Mouse (Mus musculus): ENCODE measurements around the gene Arl16. TPM values are rescaled to one million over a fixed set of nuclear protein-coding genes. Genes with fewer than 3 reads are reported as not detected.

Gene Arl16
- total and polyA plus RNA-seq, 3 experiments, result 20.0 to 20.8 TPM; not detected in 1

DNA sequence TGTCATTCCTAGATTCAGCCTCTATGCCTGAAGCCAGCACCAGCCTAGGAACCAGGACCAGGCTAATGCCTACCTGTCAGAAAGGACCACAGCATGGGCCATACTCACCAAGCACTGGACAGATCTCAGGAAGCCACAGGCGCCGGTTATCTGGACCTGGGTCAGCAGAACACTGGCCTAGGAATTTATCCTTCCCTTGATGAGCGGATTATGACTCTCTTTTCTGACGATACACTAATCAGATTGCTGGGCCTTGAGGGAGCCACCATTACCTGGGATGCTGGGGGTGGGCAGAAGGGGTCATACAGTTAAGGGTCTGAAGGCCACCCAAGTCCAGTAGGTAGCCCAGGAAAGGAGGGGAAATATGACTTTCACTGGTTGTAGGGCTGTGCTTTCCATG lies 14.1 kb downstream of the Arl16 start, which contains the start of gene Pde6g:
TSS of gene Pde6g (minus strand) at position 195 of the 400 bp plus-strand sequence.
- Histone ChIP-seq H3K4me3 (ENCODE audit: control insufficient read depth in 1 of 2, insufficient read depth in 1 of 2, low read depth in 2 of 2, low read length in 2 of 2) (no peak within 1 kb of the TSS), H3K36me3 (ENCODE audit: control insufficient read depth in 1 of 2, insufficient read depth in 2 of 2, low read length in 2 of 2) (peaks cover 0 to 5% of the 10 kb centered on the region in 2 experiments; a peak in 2 of 4 replicates), H3K79me2 (ENCODE audit: control insufficient read depth, insufficient read depth, low read length, poor library complexity) (peaks cover 13% of the 10 kb centered on the region), H3K9ac (ENCODE audit: control insufficient read depth, low read depth, low read length, poor library complexity, severe bottlenecking) (no peak within 1 kb of the TSS), H3K9me3 (replicated peaks; ENCODE audit: insufficient read depth, low read length) (no peaks in the 10 kb centered on the region), H3K27ac (ENCODE audit: control insufficient read depth, low read depth, low read length) (no peak within 1 kb of the TSS), H3K4me1 (ENCODE audit: control insufficient read depth in 1 of 2, insufficient read depth in 2 of 2, low read length in 2 of 2) (peaks cover 5 to 16% of the 10 kb centered on the region in 2 experiments), H3K27me3 (ENCODE audit: control insufficient read depth in 1 of 2, insufficient read depth in 2 of 2, low read length in 2 of 2) (no peaks in the 10 kb centered on the region)
- TF ChIP-seq ZC3H11A (IDR thresholded peaks at IDR 0.05; ENCODE audit: low read depth, low read length), result no peak
- no peak for TF ChIP-seq CTCF (IDR thresholded peaks at IDR 0.05 in 2 of 3, conservative IDR thresholded peaks at IDR 0.05 in 1 of 3; ENCODE audit: control insufficient read depth in 1 of 3, insufficient read depth in 1 of 3, low read depth in 2 of 3, low read length in 3 of 3, poor library complexity in 1 of 3, severe bottlenecking in 1 of 3)
- no peak for TF ChIP-seq GATA1 (IDR thresholded peaks at IDR 0.05; ENCODE audit: low read depth, low read length)
- TF ChIP-seq ZNF384 (IDR thresholded peaks at IDR 0.05; ENCODE audit: low read depth, low read length), result no peak
- TF ChIP-seq ZKSCAN1 (IDR thresholded peaks at IDR 0.05; ENCODE audit: low read depth, low read length), result no peak
- TF ChIP-seq MAFK (IDR thresholded peaks at IDR 0.05; ENCODE audit: borderline replicate concordance, low read depth, low read length), result no peak
- no peak for TF ChIP-seq MAX (IDR thresholded peaks at IDR 0.05; ENCODE audit: low read length)
- no peak for TF ChIP-seq USF2 (IDR thresholded peaks at IDR 0.05; ENCODE audit: borderline replicate concordance in 1 of 2, insufficient read depth in 1 of 2, low read depth in 1 of 2, low read length in 2 of 2)
- no peak for TF ChIP-seq TBP (IDR thresholded peaks at IDR 0.05; ENCODE audit: low read depth, low read length)
- no peak for TF ChIP-seq MEF2A (IDR thresholded peaks at IDR 0.05; ENCODE audit: extremely low read depth, insufficient replicate concordance, low read depth, low read length, poor library complexity, severe bottlenecking)
- TF ChIP-seq MYC (IDR thresholded peaks at IDR 0.05; ENCODE audit: low read depth, low read length), result no peak
- TF ChIP-seq POLR2A (IDR thresholded peaks at IDR 0.05; ENCODE audit: control insufficient read depth in 1 of 2, insufficient read depth in 1 of 2, low read depth in 1 of 2, low read length in 2 of 2, poor library complexity in 1 of 2), result no peak
- no peak for TF ChIP-seq SIN3A (IDR thresholded peaks at IDR 0.05; ENCODE audit: low read length)
- no peak for TF ChIP-seq E2F4 (IDR thresholded peaks at IDR 0.05; ENCODE audit: borderline replicate concordance, low read depth, low read length)
- TF ChIP-seq SMC3 (IDR thresholded peaks at IDR 0.05; ENCODE audit: low read depth, low read length), result no peak
- no peak for TF ChIP-seq ZMIZ1 (IDR thresholded peaks at IDR 0.05; ENCODE audit: low read depth, low read length)
- no peak for TF ChIP-seq NRF1 (IDR thresholded peaks at IDR 0.05; ENCODE audit: insufficient read depth, low read depth, low read length, poor library complexity, severe bottlenecking)
- no peak for TF ChIP-seq TAL1 (IDR thresholded peaks at IDR 0.05; ENCODE audit: low read length)
- TF ChIP-seq RCOR1 (IDR thresholded peaks at IDR 0.05; ENCODE audit: low read depth, low read length), result no peak
- TF ChIP-seq CHD1 (IDR thresholded peaks at IDR 0.05; ENCODE audit: low read depth, low read length), result no peak
- DNase-seq (ENCODE audit: low read depth, low spot score), result no peak

DNA sequence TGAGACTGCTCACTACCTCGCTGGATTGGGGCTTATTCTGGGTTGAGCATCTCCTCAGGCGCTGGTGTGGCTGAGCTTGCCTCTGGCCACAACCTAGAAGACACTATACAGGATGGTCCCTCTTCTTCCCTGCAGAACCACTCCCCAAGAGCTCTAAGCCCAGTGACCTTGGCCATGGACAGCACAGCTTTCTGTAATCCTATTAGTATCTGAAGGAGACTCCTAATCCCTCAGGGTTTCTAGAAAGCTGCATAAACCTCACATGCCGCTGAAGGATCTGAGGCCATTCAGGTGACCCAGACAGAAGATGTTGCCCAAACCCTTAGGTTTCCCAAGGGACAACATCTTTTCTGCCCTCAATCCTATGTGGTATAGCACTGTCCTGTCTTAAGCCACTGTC lies 15.2 kb downstream of the Arl16 start:
- no peak overlapping the region for H3K4me3 ChIP-seq (ENCODE audit: control insufficient read depth in 1 of 2, insufficient read depth in 1 of 2, low read depth in 2 of 2, low read length in 2 of 2)
- TF ChIP-seq ZMIZ1 (IDR thresholded peaks at IDR 0.05; ENCODE audit: low read depth, low read length), result no peak

More for the DNA sequence above, 15.2 kb downstream of the Arl16 start:
- Histone ChIP-seq H3K9me3 (replicated peaks; ENCODE audit: insufficient read depth, low read length) (no peaks in the 10 kb centered on the region), H3K9ac (ENCODE audit: control insufficient read depth, low read depth, low read length, poor library complexity, severe bottlenecking) (no peak overlapping the region), H3K4me1 (ENCODE audit: control insufficient read depth in 1 of 2, insufficient read depth in 2 of 2, low read length in 2 of 2) (peaks cover 10 to 21% of the 10 kb centered on the region in 2 experiments), H3K27me3 (ENCODE audit: control insufficient read depth in 1 of 2, insufficient read depth in 2 of 2, low read length in 2 of 2) (no peaks in the 10 kb centered on the region), H3K79me2 (ENCODE audit: control insufficient read depth, insufficient read depth, low read length, poor library complexity) (peaks cover 5% of the 10 kb centered on the region; the same call in 1 of the 2 replicates), H3K36me3 (ENCODE audit: control insufficient read depth in 1 of 2, insufficient read depth in 2 of 2, low read length in 2 of 2) (peaks cover 0 to 10% of the 10 kb centered on the region in 2 experiments; a peak in 2 of 4 replicates), H3K27ac (ENCODE audit: control insufficient read depth, low read depth, low read length) (no peak overlapping the region)
- DNase-seq (ENCODE audit: low read depth, low spot score), result no peak

All from MEL (cell line).